Mouse (Mus musculus): Measurements from ENCODE around the gene Foxn1.
A peak's percentile ranks its signal among the peaks of the same experiment; 100 is the strongest.

Gene Foxn1

DNA sequence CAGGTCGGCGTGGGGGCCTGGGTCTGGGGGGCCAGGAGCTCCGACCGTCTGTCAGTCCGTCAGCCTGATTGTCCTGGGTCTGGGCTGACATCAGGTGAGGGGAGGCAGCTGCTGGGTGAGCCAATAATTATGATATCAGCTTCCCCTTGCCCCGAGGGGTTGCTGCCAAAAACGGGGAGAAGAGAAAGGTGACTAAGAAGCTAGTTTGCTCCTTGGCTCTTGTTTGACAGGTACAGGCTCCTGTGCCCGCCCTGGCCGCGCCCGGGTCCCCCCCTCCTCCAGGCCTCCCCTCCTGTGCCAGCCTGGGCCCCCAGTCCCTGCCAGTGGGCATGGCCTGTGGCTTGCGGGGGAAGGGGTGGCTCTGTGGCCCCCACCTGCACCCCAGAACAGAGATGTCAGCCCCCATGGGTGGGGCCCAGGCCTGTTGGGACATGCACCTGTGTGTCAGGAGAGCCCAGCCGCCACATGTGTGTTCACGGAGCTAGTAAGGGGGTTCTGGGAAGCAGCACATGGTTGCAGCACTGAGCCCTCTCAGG lies at the start of gene Foxn1:
Foxn1 (minus strand) TSS at position 51 of the 536 bp plus-strand sequence.
- no peak for DNase-seq

GRCm38 (mm10) chr11:78435776-78436349 lies 49.5 kb upstream of the Foxn1 start:
- peak; percentile 79 to 86 for DNase-seq

- no peak for DNase-seq
Observed at GRCm38 (mm10) chr11:78434052-78434451, 47.7 kb upstream of the Foxn1 start.

- DNase-seq, result peak; percentile 53 to 72
Observed at GRCm38 (mm10) chr11:78431176-78431575, 44.8 kb upstream of the Foxn1 start.

DNA sequence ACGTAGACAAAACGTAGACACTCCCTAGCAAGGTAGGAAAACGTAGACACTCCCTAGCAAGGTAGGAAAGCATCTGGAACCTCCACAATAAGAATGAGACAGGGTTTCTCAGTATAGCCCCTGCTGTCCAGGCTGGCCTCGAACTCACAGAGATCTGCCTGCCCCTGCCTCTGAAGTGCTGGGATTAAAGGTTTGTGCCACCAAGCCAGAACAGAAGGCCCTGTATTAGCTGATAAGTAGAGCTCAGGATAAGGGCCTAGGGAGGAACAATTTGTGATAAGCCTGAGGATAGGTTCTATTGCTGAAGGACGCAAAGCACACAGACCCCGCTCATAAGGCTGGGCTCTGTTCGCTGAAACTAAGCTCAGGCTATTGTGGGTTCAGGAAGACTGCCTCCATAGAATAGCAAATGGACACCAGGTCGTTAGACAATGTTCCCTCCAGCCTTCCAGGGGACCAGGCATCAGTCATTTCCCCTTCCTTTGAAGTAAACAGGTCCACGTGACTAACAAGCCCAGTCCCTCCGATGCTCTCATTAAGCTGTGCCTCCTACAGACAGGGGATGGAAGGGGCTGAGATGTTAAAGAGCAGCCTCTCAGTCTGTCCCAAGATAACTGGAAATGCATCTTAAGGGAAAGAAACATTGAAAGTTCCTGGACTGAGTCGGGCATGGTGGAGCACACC lies 44.0 kb upstream of the Foxn1 start:
- no peak for DNase-seq

GRCm38 (mm10) chr11:78428309-78428708 lies 42.0 kb upstream of the Foxn1 start:
- DNase-seq, result no peak

DNA sequence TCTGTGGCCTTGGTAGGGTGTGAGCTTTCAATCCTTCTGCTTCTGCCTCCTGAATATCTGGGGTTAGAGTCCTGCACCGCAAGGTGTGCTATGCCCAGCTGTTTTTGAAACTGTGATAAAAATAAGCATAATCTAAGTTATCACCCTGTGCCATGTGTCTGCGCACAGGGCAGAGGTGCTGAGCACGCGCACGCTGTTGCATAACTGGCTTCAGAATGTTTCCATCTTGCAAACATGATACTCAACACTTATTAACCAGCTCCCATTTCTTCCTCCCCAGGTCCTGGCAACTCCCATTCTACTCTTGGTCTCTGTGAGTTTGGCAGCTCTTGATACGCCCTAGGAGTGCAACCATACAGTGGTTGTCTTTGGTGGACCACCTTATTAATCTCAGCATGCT lies 41.3 kb upstream of the Foxn1 start:
- DNase-seq, result no peak

DNA sequence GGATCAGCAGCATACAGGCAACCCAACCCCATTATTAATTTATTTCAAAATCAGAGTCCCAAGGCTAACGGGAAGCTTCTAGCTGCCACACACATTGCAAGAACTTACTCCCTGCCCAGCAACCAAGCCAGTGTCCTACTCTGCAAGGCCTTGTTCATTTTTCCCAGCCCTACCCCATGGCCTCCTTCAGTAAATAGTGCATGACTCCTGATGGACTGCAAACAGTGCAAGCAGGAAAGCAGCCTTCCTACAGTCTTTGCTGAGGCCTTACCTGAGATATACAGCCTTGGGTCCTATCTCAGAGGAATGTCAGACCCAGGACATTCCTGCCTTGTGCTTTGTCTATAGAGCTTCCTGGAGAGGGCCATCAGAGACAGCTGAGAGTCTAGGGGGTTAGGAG lies 39.2 kb upstream of the Foxn1 start:
- DNase-seq, result no peak

DNA sequence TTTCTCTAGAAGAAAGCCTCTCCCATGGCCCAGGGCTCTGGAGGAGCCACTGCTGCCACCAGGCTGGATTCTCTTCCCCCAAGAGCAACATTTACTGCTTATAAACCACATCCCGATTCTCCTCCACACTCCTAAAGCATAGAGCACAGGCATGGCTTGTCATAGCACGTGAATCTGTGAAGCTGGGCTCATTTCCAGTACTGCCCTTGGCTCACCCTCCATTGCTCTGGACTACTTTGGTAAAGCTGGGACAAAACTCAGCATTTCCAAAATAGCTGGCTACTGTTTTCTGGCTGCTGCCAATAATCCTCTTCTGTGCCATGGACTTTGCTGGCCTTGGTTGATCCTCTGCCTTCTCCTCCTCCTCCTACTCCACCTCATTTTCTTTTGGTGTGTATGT lies 38.0 kb upstream of the Foxn1 start:
- DNase-seq, result no peak

DNA sequence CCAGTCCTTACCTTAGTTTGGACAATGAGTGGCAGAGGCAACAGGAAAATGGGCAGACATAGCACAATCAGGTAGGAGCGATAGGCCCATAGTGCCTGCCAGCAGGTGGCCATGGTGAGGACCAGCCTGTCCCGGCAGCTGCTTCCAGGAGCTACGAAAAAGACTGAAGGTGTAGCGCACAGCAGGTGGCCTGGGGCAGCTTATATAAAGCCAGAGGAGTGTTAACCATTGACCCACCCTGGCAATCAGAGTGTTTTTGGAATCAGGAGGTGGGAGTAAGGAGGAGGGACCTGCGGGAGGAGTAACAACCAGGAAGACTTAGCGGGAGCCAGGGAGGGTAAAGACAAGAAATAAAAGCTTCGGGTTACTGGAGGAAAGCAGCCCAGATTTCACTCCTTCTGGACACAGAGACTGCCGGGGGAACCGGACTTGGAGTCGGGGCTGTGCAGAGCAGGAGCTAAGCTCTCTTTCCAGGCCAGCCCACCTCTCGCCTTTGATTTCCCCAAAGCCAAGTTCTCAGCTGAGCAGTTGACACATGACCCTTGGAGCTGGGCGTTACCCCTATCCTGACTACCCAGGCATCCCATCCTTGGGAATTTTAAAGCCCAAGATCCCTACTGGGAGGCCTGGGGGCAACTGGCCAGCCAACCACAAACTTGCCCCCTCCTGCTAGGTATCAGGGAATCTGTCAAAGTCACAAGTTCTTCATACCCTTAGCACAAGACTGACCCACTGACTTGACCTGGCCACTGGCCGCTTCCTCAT lies 35.9 kb upstream of the Foxn1 start, which contains the start of gene Slc13a2:
Slc13a2 (minus strand) TSS at position 163 of the 765 bp plus-strand sequence.
- DNase-seq, result peak; percentile 56 to 75

DNA sequence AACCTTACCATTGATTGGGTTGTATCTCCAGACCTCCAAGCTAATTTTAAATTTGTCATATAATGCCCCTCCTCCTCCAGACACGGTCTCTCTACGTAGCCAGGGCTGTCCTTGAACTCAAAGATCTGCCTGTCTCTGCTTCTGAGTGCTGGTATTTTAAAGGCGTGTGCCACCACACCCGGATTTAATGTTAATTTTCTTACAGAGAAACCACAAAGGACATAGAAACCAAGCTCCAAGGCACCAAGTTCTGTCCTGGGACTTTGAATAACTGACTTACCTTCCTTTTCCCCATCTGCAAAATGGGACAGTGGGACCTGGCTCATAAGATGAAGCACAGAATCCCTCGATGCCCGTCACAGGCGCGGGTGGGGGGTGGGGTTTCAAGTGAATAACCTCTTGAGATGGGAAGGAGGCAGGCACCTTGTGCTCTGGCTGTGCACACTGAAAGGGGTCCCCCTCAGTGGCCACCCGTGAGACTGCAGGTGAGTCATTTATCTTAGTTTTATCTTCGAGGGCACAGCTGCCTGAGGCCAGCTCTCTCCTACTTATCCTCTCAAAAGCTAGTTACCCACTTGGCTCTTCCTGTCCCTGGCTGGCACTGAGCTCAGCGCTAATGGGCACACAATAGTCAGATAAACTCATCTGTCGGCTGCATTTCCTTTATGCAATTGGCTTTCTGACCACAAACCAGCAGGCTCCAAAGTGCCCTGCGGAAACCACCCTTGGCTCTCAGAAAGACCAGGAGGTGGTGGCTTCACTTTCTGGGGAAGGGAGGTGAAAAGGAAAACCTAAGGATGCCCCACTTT lies 35.0 kb upstream of the Foxn1 start:
- DNase-seq, result no peak

GRCm38 (mm10) chr11:78420263-78420889 lies 34.0 kb upstream of the Foxn1 start:
- no peak for DNase-seq

- peak; percentile 54 to 75 for DNase-seq
Observed at GRCm38 (mm10) chr11:78416854-78417253, 30.5 kb upstream of the Foxn1 start.

DNA sequence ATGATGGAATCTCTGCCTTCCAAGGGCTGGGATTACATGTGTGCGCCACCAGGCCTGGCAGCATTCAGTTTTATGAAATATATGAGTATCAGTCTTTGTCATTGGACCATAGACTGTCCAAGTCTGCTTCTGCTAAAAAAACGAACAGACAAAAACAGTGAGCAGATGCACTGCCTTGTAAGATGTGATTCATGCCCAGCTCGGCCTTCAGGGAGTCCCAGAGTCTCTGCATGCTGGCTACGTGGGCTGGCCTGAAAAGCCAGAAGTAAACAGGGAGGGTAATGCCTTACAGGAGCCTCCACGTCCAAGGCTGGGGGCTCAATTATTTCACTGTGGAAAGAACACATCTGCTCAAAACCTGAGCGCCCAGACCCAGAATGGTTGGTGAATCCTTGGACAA lies 26.5 kb upstream of the Foxn1 start:
- DNase-seq, result no peak

GRCm38 (mm10) chr11:78412324-78412850 lies 26.0 kb upstream of the Foxn1 start:
- DNase-seq, result no peak

- DNase-seq, result no peak
Observed at GRCm38 (mm10) chr11:78411606-78412323, 25.4 kb upstream of the Foxn1 start.

DNA sequence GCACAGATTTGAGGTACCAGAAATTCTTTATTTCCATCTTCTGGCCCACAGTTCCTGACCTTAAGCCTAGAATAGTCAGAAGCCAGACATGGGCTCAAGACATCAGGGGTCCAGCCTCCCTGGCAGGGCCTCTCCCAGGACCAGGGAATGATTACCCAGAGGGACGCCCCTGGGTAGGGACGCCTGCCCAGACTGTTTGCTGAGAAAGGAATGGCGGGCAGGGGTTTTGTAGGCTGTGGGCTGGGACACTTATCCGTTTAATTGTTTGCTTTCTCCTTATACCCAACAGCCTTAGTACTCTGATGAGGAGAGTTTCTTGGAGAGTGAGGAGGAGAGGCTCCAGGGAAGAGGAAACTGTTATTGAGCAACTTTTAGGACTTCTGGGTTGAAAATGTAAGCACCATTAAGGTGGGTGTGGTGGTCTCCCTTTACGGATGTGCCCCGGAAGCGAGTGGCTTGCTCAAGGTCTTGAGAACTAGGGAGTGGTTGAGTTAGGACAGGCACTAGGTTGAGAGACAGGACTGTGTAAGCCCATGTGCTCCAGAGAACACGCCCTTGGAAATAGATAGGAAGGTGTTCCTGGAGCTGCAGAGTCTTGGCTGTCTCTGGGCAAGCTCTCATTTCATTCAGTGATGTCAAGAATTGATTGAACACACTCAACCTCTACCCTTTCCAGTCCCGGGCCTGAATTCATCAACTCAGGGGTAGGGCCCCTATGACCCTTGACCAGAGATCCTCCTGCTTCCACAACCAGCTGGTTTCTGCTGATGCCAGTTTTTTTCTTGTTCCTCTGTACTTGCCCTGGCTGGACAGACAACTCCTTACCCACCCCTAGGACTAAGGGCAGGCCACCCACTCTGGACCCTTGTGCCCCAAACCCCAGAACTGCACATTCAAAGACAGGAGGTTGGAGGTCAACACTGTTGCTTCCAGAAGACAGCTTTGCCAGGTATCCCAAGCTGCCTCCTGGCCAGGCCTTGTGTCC lies 22.2 kb upstream of the Foxn1 start:
- no peak for DNase-seq

- no peak for DNase-seq
Observed at GRCm38 (mm10) chr11:78402062-78402461, 15.7 kb upstream of the Foxn1 start.

DNA sequence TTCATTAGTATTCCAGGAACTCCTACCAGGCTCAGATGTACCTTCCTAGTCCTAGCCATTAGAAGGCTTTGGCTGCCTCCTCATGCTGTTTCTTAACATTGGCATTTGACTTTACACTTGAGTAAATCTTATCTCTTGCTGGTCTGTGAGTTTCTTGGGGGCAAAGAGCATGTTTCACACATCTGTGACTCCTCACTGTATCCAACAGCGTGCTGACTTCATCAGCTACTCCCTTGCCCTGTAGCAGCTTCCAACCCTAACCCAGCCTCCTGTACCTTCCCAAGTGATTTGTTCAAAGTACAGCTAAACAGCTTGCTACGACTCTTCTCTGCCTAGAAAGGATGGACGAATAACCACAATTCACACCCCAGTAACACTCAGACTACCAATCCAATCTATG lies 15.1 kb upstream of the Foxn1 start:
- no peak for DNase-seq

DNA sequence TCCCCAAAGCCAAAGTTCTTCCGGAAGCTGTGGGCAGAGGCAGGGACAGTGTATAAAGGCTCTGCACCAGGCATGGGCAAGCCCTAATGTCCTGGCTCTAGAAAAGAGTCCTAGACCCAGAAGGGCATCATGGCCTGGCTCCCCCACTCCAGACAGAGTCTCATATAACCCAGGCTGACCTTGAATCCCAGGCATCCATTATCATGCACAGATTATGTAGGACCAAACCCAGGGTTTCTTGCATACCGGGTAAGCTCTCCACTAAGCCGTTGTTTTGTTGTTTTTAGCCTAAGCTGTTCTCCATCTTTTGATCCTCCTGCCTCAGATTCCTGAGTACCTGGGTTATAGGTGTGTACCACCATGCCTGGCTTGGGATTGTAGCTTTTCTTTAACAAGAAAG lies 14.6 kb upstream of the Foxn1 start:
- DNase-seq, result no peak
